Mouse (Mus musculus) thymus, adult 2 months (tissue): ENCODE results near the gene Cacna2d3. TPM values are rescaled to one million over a fixed set of nuclear protein-coding genes. Genes with fewer than 3 reads are reported as not detected.

Experiments
- DNase-seq: peaks from one replicate; pipeline ENCODE4 v3.0.0; 2021
- H3K27ac ChIP-seq: fragments of 200-500 bp; 2 replicates; pipeline ENCODE4 v1.5.1; 2012; ENCODE audit warnings: low read length, control low read depth; ENCODE audit not compliant: control insufficient read depth, insufficient read depth
- H3K27me3 ChIP-seq: fragments of 200-500 bp; 2 replicates; pipeline ENCODE4 v1.6.1; 2012; ENCODE audit warnings: mild to moderate bottlenecking, low read length, moderate library complexity, mixed read lengths; ENCODE audit not compliant: control insufficient read depth, insufficient read depth
- H3K36me3 ChIP-seq: fragments of 200-500 bp; 2 replicates; pipeline ENCODE4 v1.6.1; 2012; ENCODE audit warnings: mild to moderate bottlenecking, low read length, moderate library complexity; ENCODE audit not compliant: control insufficient read depth, insufficient read depth
- H3K4me1 ChIP-seq: fragments of 200-500 bp; replicated peaks from 2 replicates; pipeline ENCODE4 v1.6.1; 2012; ENCODE audit warnings: low read length; ENCODE audit not compliant: control insufficient read depth, insufficient read depth
- H3K4me3 ChIP-seq: fragments of 200-500 bp; 2 replicates; pipeline ENCODE4 v1.5.1; 2012; ENCODE audit warnings: mild to moderate bottlenecking, low read length, control low read depth, moderate library complexity; ENCODE audit not compliant: control insufficient read depth, insufficient read depth
- CTCF ChIP-seq: fragments of 200-500 bp; IDR thresholded peaks from 2 replicates; pipeline ENCODE4 v1.5.1; 2012; ENCODE audit warnings: mild to moderate bottlenecking, control low read depth, low read length, moderate library complexity, borderline replicate concordance; ENCODE audit not compliant: control insufficient read depth, poor library complexity, insufficient read depth; ENCODE audit errors: extremely low read depth
- POLR2A ChIP-seq: fragments of 200-500 bp; IDR thresholded peaks from 2 replicates; pipeline ENCODE4 v1.6.1; 2012; ENCODE audit warnings: mild to moderate bottlenecking, low read length, control low read depth, moderate library complexity; ENCODE audit not compliant: control insufficient read depth, poor library complexity, insufficient read depth; ENCODE audit errors: extremely low read depth
- WGBS: fragments of 180-500 bp; shearing (Covaris S2); methylation state at CpG from one replicate; pipeline ENCODE4 v1.1.7; 2018; 5-methylcytosine and 5-hydroxymethylcytosine counted together
- polyA plus RNA-seq: library from polyadenylated mRNA; depleted of rRNA; stranded (reverse); fragments of >200 nt; gene quantifications from 2 replicates; pipeline ENCODE4 v1.2.3, GENCODE M21; 2012

Cacna2d3 gene
- polyA plus RNA-seq, 1 experiment: 0.08 TPM

DNA sequence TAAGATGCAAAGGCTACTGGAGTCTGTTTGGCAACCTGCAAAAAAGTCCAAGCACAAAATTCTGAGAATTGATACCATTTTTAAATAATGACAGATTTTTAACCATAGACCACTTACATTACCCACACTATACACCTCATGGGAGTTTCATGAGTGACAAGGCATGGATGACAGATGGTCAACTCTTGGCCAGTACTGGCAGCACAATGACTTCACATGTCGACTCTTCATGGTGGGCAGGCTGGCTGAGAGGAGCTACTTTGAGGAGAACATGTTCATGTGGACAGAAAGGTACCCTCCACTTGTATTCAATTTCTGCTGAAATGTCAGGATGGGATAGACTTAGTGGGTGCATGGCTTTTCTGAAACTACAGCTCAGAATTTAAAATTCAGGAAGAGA is 498.7 kb downstream of the Cacna2d3 start:
- Histone ChIP-seq H3K27ac (no peak overlapping the region), H3K36me3 (no peaks in the 10 kb centered on the region), H3K4me1 (no peaks in the 10 kb centered on the region), H3K27me3 (no peaks in the 10 kb centered on the region), H3K4me3 (no peak overlapping the region)
- WGBS: 80% methylated on average over 1 of the region's 1 CpGs
- TF ChIP-seq CTCF (no peak), POLR2A (no peak)
- DNase-seq: no peak

DNA sequence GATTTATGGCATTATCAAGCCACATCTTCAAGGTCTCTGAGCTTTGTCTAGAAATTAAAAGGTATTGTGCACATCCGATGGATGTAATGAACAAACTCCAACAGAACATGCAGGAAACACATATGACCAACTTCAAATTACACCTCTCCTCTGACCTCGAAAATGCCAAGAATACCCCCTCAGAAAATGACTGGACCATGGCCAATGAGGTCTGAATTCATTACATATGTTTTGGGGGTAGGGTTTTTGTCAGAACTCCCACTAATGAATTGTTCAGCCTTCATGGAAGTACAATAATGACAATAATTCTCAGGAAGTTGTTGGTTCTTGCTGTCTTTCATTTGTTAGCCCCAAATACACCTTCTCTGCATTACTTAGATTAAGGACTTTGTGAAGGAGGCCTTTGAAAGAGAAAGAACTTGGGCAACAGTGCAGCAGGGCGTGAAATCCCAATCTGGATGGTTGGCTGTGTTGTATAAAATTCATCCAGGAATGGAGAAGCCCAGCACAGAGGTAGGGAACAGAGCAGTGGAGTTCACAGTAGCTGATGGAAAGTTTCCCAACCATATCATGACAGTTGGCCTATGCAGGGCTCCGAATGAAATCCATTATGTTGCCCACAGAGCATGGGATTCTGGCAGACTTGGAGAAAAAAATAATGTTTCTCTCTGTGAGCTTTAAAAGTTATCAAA is 499.3 kb downstream of the Cacna2d3 start:
- Histone ChIP-seq H3K4me1 (no peaks in the 10 kb centered on the region), H3K4me3 (no peak overlapping the region), H3K27me3 (no peaks in the 10 kb centered on the region), H3K36me3 (no peaks in the 10 kb centered on the region), H3K27ac (no peak overlapping the region)
- WGBS: 78% methylated on average over 4 of the region's 4 CpGs
- DNase-seq: no peak
- TF ChIP-seq CTCF (no peak), POLR2A (no peak)

DNA sequence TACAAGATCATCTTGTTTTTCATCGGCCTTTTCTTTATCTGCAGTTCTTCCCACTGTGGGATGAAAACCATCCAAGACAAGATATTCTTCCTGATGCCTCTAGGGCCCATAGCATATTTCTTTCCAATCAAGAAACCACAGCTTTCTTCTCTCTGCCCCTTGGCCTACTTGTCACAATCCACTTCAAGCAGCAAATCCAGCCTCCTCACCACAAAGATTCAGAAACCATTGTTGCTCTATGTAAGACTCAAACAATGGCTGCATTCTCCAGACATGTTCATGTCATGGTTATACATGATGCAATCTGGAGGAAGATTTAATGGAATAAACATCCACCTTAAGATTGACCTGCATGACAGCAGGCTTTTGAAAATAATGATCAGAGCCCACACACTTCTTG is 505.6 kb downstream of the Cacna2d3 start:
- no peak for DNase-seq
- no peaks in the 10 kb centered on the region for H3K4me1 ChIP-seq
- WGBS: 91% methylated on average over 1 of the region's 1 CpGs

DNA sequence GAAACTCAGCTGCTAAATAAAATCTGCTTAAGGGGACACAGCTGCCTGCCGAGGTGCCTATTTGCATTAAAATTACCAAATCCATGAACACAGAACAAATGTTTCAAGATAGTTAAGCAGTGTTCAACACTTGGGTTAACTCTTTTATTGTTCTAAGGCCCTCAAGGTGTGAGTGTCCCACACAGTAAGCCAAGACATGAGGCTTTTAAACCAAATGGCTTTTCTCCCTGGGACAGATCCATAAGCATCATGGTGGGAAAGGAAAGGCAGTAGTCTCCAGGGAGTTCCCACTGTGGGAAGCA is 516.7 kb downstream of the Cacna2d3 start:
- H3K36me3 ChIP-seq: no peaks in the 10 kb centered on the region
- TF ChIP-seq CTCF: no peak
- TF ChIP-seq POLR2A: no peak
- 83% methylated on average over 1 of the region's 1 CpGs for WGBS
- no peak for DNase-seq
- H3K4me3 ChIP-seq: no peak overlapping the region
- H3K4me1 ChIP-seq: no peaks in the 10 kb centered on the region
- no peaks in the 10 kb centered on the region for H3K27me3 ChIP-seq
- no peak overlapping the region for H3K27ac ChIP-seq

More for the DNA sequence above, 505.6 kb downstream of the Cacna2d3 start:
- no peak overlapping the region for H3K4me3 ChIP-seq
- H3K27ac ChIP-seq: no peak overlapping the region
- no peaks in the 10 kb centered on the region for H3K36me3 ChIP-seq
- TF ChIP-seq POLR2A (no peak), CTCF (no peak)
- no peaks in the 10 kb centered on the region for H3K27me3 ChIP-seq

DNA sequence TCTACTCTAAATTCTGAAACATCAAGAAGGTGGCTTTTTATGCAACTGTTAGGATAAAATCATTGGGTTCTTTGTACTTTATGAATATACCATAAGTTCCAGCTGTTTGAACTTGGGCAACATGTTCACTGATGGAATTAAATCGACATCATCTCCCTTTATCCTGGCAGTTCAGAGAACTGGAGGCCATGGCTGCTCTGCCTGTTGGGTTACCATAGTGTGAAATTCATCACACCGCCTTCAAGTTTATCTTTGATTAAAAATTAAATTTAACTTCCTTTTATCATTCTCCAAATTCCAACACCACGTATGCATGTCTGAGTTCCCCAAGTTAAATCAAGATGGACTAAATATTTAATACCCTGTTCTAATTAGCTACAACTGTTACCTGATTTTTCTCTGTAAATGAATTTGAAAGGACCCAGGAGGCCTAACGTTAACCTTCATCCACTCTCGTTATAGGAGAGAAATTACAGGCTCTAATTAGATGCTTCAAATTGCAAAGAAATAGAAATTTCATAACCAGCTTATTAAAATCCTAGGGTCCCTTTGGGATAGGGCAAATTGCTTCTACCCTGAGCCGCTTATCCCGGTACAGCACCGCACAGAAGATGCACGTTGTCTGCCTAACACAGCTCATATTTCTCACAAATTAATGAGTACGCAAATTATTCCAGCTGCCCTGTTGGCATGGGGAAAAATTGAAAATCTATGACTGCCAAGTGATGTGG is 517.3 kb downstream of the Cacna2d3 start:
- H3K36me3 ChIP-seq: no peaks in the 10 kb centered on the region
- H3K4me1 ChIP-seq: no peaks in the 10 kb centered on the region
- no peak for DNase-seq
- H3K4me3 ChIP-seq: no peak overlapping the region
- TF ChIP-seq CTCF (no peak), POLR2A (no peak)
- H3K27me3 ChIP-seq: no peaks in the 10 kb centered on the region
- H3K27ac ChIP-seq: no peak overlapping the region
- 93% methylated on average over 10 of the region's 10 CpGs for WGBS

DNA sequence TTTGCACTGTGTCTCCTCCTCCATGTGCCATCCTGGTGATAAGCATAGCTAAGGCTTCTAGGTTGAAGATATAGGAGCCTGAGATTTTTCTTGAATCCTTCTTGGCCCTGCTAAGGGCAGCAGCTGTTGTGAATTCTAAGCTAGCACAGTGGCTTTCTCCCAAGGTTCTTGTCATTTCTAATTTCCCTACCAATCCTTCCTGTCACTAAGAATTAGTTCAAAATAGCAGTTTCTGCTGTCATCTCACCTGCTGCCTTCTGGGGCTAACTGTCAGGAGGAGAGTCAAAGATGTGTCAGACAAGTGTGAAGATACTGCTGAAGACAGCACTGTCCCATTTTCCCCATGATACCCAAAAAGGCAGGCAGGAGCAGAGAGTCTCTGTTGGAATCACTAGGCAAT is 525.5 kb downstream of the Cacna2d3 start:
- no peaks in the 10 kb centered on the region for H3K4me1 ChIP-seq
- no peak overlapping the region for H3K27ac ChIP-seq
- no peaks in the 10 kb centered on the region for H3K36me3 ChIP-seq
- no peak overlapping the region for H3K4me3 ChIP-seq
- no peak for DNase-seq
- no peaks in the 10 kb centered on the region for H3K27me3 ChIP-seq
- TF ChIP-seq CTCF (no peak), POLR2A (no peak)
